Mouse (Mus musculus) CH12.LX (cell line): ENCODE measurements around the gene Brsk1.

Experiments
- CHD2 ChIP-seq: IDR thresholded peaks from 2 replicates; pipeline ENCODE4 v1.6.1; 2011; ENCODE audit warnings: low read length, improper control_type of control experiment
- CTCF ChIP-seq, 2 experiments: IDR thresholded peaks in 1 of 2; conservative IDR thresholded peaks in 1 of 2; 2 replicates each; pipeline ENCODE4 v1.5.1; 2011 to 2012; ENCODE audit warnings: low read depth in 2 of 2, low read length in 2 of 2, improper control_type of control experiment in 1 of 2, inconsistent platforms in 1 of 2, mild to moderate bottlenecking in 1 of 2, moderate library complexity in 1 of 2
- EP300 ChIP-seq: IDR thresholded peaks from 2 replicates; pipeline ENCODE4 v1.6.1; 2011; ENCODE audit warnings: low read length, improper control_type of control experiment
- HCFC1 ChIP-seq: IDR thresholded peaks from 2 replicates; pipeline ENCODE4 v1.6.1; 2012; ENCODE audit warnings: low read depth, mild to moderate bottlenecking, inconsistent platforms, low read length, improper control_type of control experiment
- MYC ChIP-seq: IDR thresholded peaks from 2 replicates; pipeline ENCODE4 v1.6.1; 2011; ENCODE audit warnings: low read depth, mild to moderate bottlenecking, improper control_type of control experiment, low read length
- NRF1 ChIP-seq: IDR thresholded peaks from 2 replicates; pipeline ENCODE4 v1.6.1; 2014; ENCODE audit warnings: low read depth, mild to moderate bottlenecking, inconsistent platforms, low read length, improper control_type of control experiment, moderate library complexity
- POLR2A ChIP-seq: IDR thresholded peaks from 2 replicates; pipeline ENCODE4 v1.6.1; 2011; ENCODE audit warnings: low read depth, mild to moderate bottlenecking, improper control_type of control experiment, low read length
- POLR2AphosphoS2 ChIP-seq: IDR thresholded peaks from 2 replicates; pipeline ENCODE4 v1.6.1; 2011; ENCODE audit warnings: low read depth, low read length, improper control_type of control experiment
- TBP ChIP-seq: conservative IDR thresholded peaks from 2 replicates; pipeline ENCODE4 v1.6.1; 2011; ENCODE audit warnings: low read depth, low read length, improper control_type of control experiment
- ZC3H11A ChIP-seq: IDR thresholded peaks from 2 replicates; pipeline ENCODE4 v1.6.1; 2012; ENCODE audit warnings: low read depth, mild to moderate bottlenecking, inconsistent platforms, low read length, improper control_type of control experiment

DNA sequence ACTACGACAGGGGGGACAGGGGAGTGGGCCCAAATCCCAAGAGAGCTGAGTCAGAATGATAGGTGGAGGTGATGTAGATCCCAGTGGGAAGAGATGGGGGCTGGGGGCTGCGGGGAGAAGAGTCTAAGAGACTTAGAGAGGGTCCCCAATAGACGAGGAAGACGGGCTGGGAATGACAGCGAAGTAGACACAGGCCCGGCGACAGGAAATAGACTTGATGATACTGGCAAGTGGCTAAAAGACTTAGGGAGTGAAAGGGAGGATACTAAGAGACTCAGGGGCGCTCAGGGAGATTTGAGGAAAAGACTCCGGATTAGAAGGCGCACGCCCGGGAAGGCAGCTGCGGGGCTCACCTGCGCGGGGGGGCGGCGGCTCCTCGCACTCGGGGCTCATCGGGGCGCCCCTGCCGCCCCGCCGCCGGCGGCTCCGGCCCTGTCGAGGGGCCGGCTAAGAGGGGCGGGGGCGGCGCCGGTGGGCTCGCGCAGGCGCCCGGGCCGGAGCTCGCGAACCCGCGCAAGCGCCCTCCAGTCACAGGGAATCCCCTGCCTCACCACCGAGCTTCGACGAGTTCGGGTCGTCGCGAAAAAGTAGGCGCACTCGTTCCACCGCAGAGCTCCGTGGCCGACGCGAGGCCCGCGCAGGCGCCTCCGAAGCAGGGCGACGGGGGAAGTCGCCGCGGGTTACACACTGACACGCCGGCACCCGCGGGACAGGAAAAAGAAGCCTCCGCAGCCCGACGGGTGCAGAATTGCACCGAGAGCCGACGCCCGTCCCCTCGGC lies 32.1 kb upstream of the Brsk1 start:
- TF ChIP-seq CTCF (conservative IDR thresholded peaks at IDR 0.05 in 1 of 2, IDR thresholded peaks at IDR 0.05 in 1 of 2; ENCODE audit: low read depth in 2 of 2, low read length in 2 of 2), result no peak
- no peak for TF ChIP-seq TBP
- no peak for TF ChIP-seq POLR2A
- TF ChIP-seq EP300, result no peak
- TF ChIP-seq ZC3H11A, result no peak
- no peak for TF ChIP-seq HCFC1
- TF ChIP-seq NRF1, result peak; percentile 82
- TF ChIP-seq CHD2, result no peak
- no peak for TF ChIP-seq MYC
- no peak for TF ChIP-seq POLR2AphosphoS2
